Mouse (Mus musculus) liver, postnatal 0 days (tissue): ENCODE measurements around the gene Lrp2.

ENCODE experiments used
- CTCF ChIP-seq: sonication (generic); IDR thresholded peaks from 2 replicates; pipeline ENCODE4 v1.5.1; 2016; ENCODE audit warnings: antibody characterized with exemption, low read depth
- EP300 ChIP-seq: IDR thresholded peaks from 2 replicates; pipeline ENCODE4 v1.6.1; 2016; ENCODE audit warnings: antibody characterized with exemption, low read depth, mild to moderate bottlenecking

GRCm38 (mm10) chr2:69613237-69613636 lies 27.4 kb upstream of the Lrp2 start:
- TF ChIP-seq EP300 (no peak), CTCF (no peak)
